Mouse (Mus musculus) midbrain, embryonic 16.5 days (tissue): ENCODE measurements around the gene Abcb6. TPM values are rescaled to one million over a fixed set of nuclear protein-coding genes. Genes with fewer than 3 reads are reported as not detected.

Experiments used
- ATAC-seq: fragments of 200-750 bp; cut with Nextera tagmentation; 2 replicates; pipeline ENCODE4 v1.8.0; 2017; ENCODE audit warnings: moderate TSS enrichment
- H3K27ac ChIP-seq: fragments of 300-500 bp; sonication (generic); 2 replicates; pipeline ENCODE4 v1.5.1; 2014; ENCODE audit warnings: mild to moderate bottlenecking, low read length, mixed read lengths
- H3K27me3 ChIP-seq: fragments of 300-500 bp; sonication (generic); 2 replicates; pipeline ENCODE4 v1.6.1; 2014; ENCODE audit warnings: low read depth, low read length, mixed read lengths; ENCODE audit not compliant: control insufficient read depth, insufficient read depth
- H3K36me3 ChIP-seq: fragments of 300-500 bp; sonication (generic); 2 replicates; pipeline ENCODE4 v1.6.1; 2014; ENCODE audit warnings: mild to moderate bottlenecking, low read length, moderate library complexity, mixed read lengths; ENCODE audit not compliant: control insufficient read depth, insufficient read depth
- H3K4me1 ChIP-seq: fragments of 300-500 bp; sonication (generic); 2 replicates; pipeline ENCODE4 v1.6.1; 2014; ENCODE audit warnings: mild to moderate bottlenecking, low read length, mixed read lengths; ENCODE audit not compliant: control insufficient read depth, insufficient read depth
- H3K4me2 ChIP-seq: fragments of 300-500 bp; sonication (generic); 2 replicates; pipeline ENCODE4 v1.6.1; 2014; ENCODE audit warnings: mild to moderate bottlenecking, low read length, mixed read lengths
- H3K4me3 ChIP-seq: fragments of 300-500 bp; sonication (generic); 2 replicates; pipeline ENCODE4 v1.5.1; 2014; ENCODE audit warnings: low read depth, mild to moderate bottlenecking, low read length, moderate library complexity, mixed read lengths
- H3K9ac ChIP-seq: fragments of 300-500 bp; sonication (generic); 2 replicates; pipeline ENCODE4 v1.6.1; 2014; ENCODE audit warnings: low read depth, low read length, mixed read lengths
- H3K9me3 ChIP-seq: fragments of 300-500 bp; sonication (generic); replicated peaks from 2 replicates; pipeline ENCODE4 v1.6.1; 2014; ENCODE audit warnings: mild to moderate bottlenecking, low read length, mixed read lengths; ENCODE audit not compliant: control insufficient read depth, poor library complexity, severe bottlenecking
- WGBS: fragments of 180-500 bp; shearing (Covaris S2); extraction: QIAGEN DNeasy Blood & Tissue Kit; methylation state at CpG from one replicate; pipeline ENCODE4 v1.1.7; 2014; 5-methylcytosine and 5-hydroxymethylcytosine counted together
- polyA plus RNA-seq: library from polyadenylated mRNA; unstranded; fragments of >200 nt; fragmentation: Nextera tagmentation; extraction: Ambion mirVana; gene quantifications from 2 replicates; pipeline ENCODE4 v1.2.1, GENCODE M21; 2015

Abcb6 gene
- polyA plus RNA-seq, 1 experiment from 2014 or later, result 57.7 TPM

DNA sequence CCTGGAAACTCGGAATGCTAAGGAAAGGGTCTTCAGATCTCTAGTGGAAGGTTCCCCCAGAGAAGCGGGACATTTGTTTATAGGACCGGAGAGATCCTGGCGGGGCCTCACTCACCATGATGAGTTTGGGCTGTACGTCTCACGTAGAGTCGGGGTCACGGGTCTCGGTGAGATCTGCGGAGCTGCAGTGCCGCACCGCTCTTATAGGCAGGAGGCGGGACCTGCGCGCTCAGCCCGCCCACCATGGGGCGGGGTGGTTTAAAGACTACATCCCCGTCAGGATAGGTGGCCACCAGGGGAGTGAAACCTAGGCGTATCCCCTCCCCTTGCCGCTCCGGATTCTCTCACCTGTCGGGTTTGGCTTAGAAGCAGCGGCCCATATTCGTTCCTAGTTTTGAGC is 38.9 kb upstream of the Abcb6 start:
- Histone ChIP-seq H3K27me3 (peaks cover 40% of the 10 kb centered on the region), H3K9ac (peak overlapping the region; percentile 72)

DNA sequence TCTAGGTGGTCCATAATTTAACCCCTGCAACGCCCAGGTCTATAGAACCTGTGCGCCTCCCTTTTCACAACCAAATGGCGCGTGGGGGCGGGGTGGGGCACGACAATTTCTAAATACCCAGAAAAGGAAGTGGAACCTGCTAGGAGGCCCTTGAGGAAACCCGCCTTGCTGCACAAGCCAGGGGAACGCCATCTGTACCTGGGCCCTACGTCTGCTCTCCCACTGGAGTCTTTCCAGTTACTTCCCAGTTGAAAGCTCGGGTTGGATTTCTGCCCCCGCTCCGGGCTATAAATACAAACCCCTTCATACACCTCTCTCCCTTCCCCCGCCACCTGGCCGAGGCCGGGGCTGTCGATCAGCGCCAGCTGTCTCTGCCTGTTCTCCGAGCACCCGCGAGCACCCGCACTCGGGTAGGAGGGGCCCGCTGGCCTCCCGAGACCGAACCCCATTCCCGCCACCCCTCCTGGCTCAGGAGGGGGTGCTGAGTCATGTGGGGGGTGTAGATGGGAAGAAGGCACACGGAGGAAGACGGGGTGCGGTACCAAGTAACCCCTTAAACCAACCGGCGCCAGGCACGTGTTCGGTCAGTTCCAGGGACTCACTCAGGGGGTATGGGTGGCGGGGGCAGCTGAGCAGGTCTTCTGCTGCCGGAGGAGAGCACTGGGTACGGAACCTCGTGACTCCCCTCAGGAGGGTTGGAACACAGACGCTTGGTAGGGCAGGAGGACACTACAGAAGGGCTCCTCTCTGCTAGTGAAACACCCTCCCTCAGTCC is 38.2 kb upstream of the Abcb6 start:
- H3K27me3 ChIP-seq, result peaks cover 40% of the 10 kb centered on the region
- WGBS, result 3% methylated on average over 38 of the region's 38 CpGs
- ATAC-seq, result peak; percentile 57

More for the DNA sequence above, 38.9 kb upstream of the Abcb6 start:
- Histone ChIP-seq H3K4me3 (peak overlapping the region; percentile 59), H3K27ac (no peak overlapping the region), H3K4me1 (peaks cover 12% of the 10 kb centered on the region; the same call in 1 of the 2 replicates), H3K36me3 (peaks cover 5% of the 10 kb centered on the region; the same call in 1 of the 2 replicates), H3K4me2 (peak overlapping the region; percentile 95), H3K9me3 (no peaks in the 10 kb centered on the region)
- under 1% methylated on average over 24 of the region's 24 CpGs for WGBS
- peak; percentile 91 for ATAC-seq

DNA sequence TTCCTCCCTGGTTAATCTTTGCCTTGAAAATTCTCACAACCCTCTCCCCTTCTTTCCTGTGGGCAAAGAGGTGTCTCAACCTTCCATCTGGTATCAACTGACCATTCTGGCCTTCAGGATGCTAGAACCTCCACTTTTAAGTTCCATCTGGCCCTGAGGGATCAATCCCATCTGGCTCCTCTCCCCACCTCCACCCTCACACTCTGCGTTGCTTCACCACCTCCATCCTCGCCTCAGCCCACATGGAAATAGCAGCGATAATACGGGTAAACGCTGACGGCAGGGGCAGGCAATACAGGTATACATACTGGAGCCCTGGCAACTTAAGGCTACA is 37.7 kb upstream of the Abcb6 start:
- WGBS, result 9% methylated on average over 6 of the region's 6 CpGs
- H3K27me3 ChIP-seq, result peaks cover 40% of the 10 kb centered on the region
- peak overlapping the region; percentile 95; the same call in 1 of the 2 replicates for H3K4me2 ChIP-seq
- no peak overlapping the region for H3K9ac ChIP-seq
- no peak overlapping the region for H3K27ac ChIP-seq
- H3K9me3 ChIP-seq, result no peaks in the 10 kb centered on the region
- H3K36me3 ChIP-seq, result peaks cover 9% of the 10 kb centered on the region
- ATAC-seq, result no peak
- H3K4me3 ChIP-seq, result no peak overlapping the region; the same call in 1 of the 2 replicates
- H3K4me1 ChIP-seq, result peaks cover 14% of the 10 kb centered on the region

More for the DNA sequence above, 38.2 kb upstream of the Abcb6 start:
- Histone ChIP-seq H3K4me3 (peak overlapping the region; percentile 59), H3K9ac (peak overlapping the region; percentile 36; the same call in 1 of the 2 replicates), H3K4me2 (peak overlapping the region; percentile 95), H3K27ac (no peak overlapping the region), H3K36me3 (peaks cover 9% of the 10 kb centered on the region), H3K4me1 (peaks cover 12% of the 10 kb centered on the region; the same call in 1 of the 2 replicates), H3K9me3 (no peaks in the 10 kb centered on the region)

DNA sequence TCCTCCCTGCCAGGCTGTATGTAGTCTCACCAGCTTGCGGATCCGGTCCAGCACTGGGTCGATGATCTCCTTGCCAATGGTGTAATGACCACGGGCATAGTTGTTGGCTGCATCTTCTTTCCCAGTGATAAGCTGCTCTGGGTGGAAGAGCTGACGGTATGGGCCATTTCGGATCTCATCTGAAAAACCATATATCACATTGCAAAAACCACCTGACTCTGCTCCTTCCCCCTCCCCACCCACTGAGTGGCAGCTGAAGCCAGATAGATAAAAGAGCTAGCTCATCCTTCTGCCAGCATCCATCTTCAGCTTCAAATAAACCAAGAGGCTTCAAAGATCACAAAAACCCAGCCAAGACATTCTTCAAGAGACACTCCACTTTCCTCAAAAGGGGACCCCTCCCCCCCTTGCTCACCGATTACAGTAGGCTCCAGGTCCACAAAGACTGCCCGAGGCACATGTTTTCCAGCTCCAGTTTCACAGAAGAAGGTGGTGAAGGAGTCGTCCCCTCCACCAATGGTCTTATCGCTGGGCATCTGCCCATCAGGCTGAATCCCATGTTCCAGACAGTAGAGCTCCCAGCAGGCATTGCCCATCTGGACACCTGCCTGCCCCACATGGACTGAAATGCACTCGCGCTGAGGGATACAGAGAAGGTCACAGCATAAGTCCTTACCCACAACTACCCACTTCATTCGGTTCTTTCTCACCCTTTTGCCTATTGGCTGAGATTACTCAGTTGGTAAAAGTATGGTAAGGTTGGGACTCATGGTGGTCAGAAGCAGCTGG is 36.8 kb upstream of the Abcb6 start:
- H3K36me3 ChIP-seq, result peaks cover 9% of the 10 kb centered on the region
- WGBS, result 83% methylated on average over 13 of the region's 13 CpGs

DNA sequence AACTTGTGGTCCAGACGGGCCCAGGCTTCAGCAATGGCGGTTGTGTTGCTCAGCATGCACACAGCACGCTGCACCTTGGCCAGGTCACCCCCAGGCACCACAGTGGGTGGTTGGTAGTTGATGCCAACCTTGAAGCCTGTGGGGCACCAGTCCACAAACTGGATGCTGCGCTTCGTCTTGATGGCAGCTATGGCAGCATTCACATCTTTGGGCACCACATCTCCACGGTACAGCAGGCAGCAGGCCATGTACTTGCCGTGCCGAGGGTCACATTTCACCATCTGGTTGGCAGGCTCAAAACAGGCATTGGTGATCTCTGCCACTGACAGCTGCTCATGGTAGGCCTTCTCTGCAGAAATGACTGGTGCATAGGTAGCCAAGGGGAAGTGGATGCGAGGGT is 35.6 kb upstream of the Abcb6 start:
- no peak for ATAC-seq
- Histone ChIP-seq H3K9ac (no peak overlapping the region), H3K27me3 (peaks cover 27% of the 10 kb centered on the region), H3K4me2 (no peak overlapping the region), H3K4me1 (peaks cover 31% of the 10 kb centered on the region), H3K9me3 (no peaks in the 10 kb centered on the region), H3K36me3 (peaks cover 9% of the 10 kb centered on the region), H3K4me3 (no peak overlapping the region), H3K27ac (no peak overlapping the region)
- WGBS, result 94% methylated on average over 9 of the region's 9 CpGs

More for the DNA sequence above, 36.8 kb upstream of the Abcb6 start:
- Histone ChIP-seq H3K4me2 (no peak overlapping the region), H3K4me1 (peaks cover 22% of the 10 kb centered on the region), H3K9me3 (no peaks in the 10 kb centered on the region), H3K27me3 (peaks cover 36% of the 10 kb centered on the region), H3K4me3 (no peak overlapping the region), H3K27ac (no peak overlapping the region), H3K9ac (no peak overlapping the region)
- no peak for ATAC-seq

DNA sequence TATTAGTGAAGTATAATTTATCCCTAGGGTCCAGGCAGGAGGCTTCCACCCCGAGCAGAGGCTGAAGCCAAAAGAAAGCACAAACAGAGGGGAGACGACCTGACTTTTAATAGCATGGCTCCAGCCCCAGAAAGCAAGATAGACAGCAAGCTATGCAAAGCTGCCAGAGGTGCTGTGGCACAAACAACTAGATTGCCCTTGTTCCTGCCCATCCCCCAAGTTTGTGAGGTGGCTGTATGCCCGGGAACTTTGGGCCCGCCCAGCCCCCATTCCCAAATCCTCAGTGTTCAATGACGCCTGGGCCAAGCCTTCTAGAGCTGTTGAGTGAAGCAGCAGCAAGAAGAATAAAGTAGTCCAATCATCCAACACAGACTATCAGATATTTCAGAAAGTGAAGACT is 34.7 kb upstream of the Abcb6 start:
- no peak for ATAC-seq
- Histone ChIP-seq H3K9ac (no peak overlapping the region), H3K4me3 (no peak overlapping the region), H3K4me1 (peaks cover 33% of the 10 kb centered on the region), H3K9me3 (no peaks in the 10 kb centered on the region), H3K4me2 (no peak overlapping the region), H3K36me3 (peaks cover 9% of the 10 kb centered on the region), H3K27ac (no peak overlapping the region), H3K27me3 (peaks cover 18% of the 10 kb centered on the region)
- 78% methylated on average over 5 of the region's 5 CpGs for WGBS

DNA sequence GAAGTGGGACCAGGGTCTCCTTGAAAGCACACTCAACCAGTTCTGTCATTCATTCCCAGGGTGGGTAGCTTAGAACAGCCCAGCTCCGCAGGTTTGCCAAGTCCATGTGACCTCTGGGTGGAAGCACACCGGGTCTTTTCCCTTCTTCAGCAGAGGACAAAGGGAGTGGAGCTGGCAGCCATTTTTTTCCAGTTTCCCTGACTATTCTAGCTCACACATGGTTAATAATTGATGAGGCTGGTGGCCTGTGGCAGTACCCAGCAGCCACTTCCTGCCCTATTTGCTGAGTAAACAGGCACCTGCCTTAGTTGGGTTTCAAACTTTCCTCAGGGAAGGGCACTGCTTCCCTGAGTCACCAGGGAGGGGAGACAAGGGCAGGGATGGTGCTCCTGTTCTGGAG is 34.2 kb upstream of the Abcb6 start:
- 91% methylated on average over 2 of the region's 2 CpGs for WGBS
- H3K9ac ChIP-seq, result no peak overlapping the region
- H3K27me3 ChIP-seq, result peaks cover 16% of the 10 kb centered on the region; the same call in 1 of the 2 replicates
- no peak overlapping the region for H3K4me3 ChIP-seq
- no peaks in the 10 kb centered on the region for H3K9me3 ChIP-seq
- H3K4me1 ChIP-seq, result peaks cover 35% of the 10 kb centered on the region
- H3K27ac ChIP-seq, result no peak overlapping the region
- H3K4me2 ChIP-seq, result no peak overlapping the region
- ATAC-seq, result no peak
- peaks cover 9% of the 10 kb centered on the region for H3K36me3 ChIP-seq

DNA sequence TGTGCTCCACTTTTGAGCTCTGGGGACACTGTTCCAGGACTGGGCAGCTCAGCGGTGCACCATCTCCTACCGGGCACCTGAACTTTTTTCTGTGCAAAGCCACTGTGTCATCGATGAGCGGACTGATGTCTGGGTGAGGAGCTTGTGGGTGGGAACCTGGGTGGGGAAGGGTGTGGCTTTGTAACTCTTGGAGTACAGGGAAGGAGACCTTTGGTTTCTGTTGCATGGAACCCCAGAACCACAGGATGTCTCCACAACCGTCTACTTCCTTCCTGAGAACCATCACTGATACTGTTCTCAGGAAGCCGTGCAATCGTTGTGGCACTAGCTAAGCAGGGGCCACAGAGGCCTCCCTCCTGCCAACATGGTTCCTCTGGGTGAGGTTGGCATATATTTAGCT is 32.9 kb upstream of the Abcb6 start:
- Histone ChIP-seq H3K9me3 (no peaks in the 10 kb centered on the region), H3K27ac (no peak overlapping the region), H3K4me1 (peaks cover 40% of the 10 kb centered on the region), H3K4me3 (no peak overlapping the region), H3K27me3 (peaks cover 10% of the 10 kb centered on the region; the same call in 1 of the 2 replicates), H3K36me3 (peaks cover 9% of the 10 kb centered on the region), H3K4me2 (no peak overlapping the region), H3K9ac (no peak overlapping the region)
- ATAC-seq, result no peak
- WGBS, result 94% methylated on average over 7 of the region's 7 CpGs

DNA sequence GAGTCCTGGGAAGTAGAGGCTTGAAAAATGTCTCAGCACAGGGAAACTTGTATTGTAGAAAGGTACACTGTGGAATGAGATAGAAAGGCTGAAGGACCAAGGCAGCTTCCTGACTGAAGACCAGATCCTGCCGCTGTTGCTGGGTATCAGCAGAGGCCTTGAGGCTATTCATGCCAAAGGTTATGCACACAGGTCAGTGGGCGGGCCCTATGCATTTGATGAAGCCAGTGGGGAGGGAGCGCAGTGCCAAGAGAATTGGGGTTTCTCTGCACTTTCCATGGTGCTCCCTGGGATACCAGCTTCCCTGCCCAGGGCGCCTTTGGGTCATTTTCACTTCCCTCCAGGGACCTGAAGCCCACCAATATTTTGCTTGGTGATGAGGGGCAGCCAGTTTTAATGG is 32.4 kb upstream of the Abcb6 start:
- 86% methylated on average over 4 of the region's 4 CpGs for WGBS
- H3K4me3 ChIP-seq, result no peak overlapping the region
- H3K36me3 ChIP-seq, result peaks cover 9% of the 10 kb centered on the region
- 0 out of 2 replicates have a peak, but pooled peaks cover 6% of the 10 kb centered on the region for H3K27me3 ChIP-seq
- H3K9me3 ChIP-seq, result no peaks in the 10 kb centered on the region
- H3K4me2 ChIP-seq, result no peak overlapping the region
- ATAC-seq, result no peak
- peaks cover 41% of the 10 kb centered on the region for H3K4me1 ChIP-seq
- H3K9ac ChIP-seq, result no peak overlapping the region
- no peak overlapping the region for H3K27ac ChIP-seq
